Mouse (Mus musculus) stomach, postnatal 0 days (tissue): ENCODE measurements at regions not wholly inside any gene's neighbourhood (a gene's known extent, or its start where the extent isn't known, plus 50 kb on each side); places are given as distances from the start of the nearest gene placed in this dataset.

ENCODE experiments used
- CTCF ChIP-seq: IDR thresholded peaks from 2 replicates; pipeline ENCODE4 v1.5.1; 2016; ENCODE audit warnings: antibody characterized with exemption, low read depth, mild to moderate bottlenecking, moderate library complexity
- EP300 ChIP-seq: optimal IDR thresholded peaks from 2 replicates; pipeline ENCODE3; 2016; ENCODE audit warnings: antibody characterized with exemption

GRCm38 (mm10) chr10:96720281-96720711 is 103.5 kb downstream of the Btg1 start:
- TF ChIP-seq CTCF (no peak), EP300 (no peak)
